In genomic region chr13:36732891-36733490, GRCm38 (mm10) we compare ENCODE assay signal across 10 mouse cellular contexts. TPM values are rescaled to one million over a fixed set of nuclear protein-coding genes. Genes with fewer than 3 reads are reported as not detected.
A peak's percentile ranks its signal among the peaks of the same experiment; 100 is the strongest.
DNase-seq lines count a peak whose midpoint lies in the region; ATAC-seq and TF ChIP-seq lines count a peak whose summit lies in the region.
"Had no signal": no experiment of that assay in that cellular context is flagged by ENCODE, and none has a peak within 500 bp of the region (broad histone marks: within the 10 kb centered on the region; RNA-seq: fewer than 3 reads in every experiment).

No protein-coding gene starts in this region.

- H3K4me2 ChIP-seq in lung, postnatal 0 days (replicated peaks; ENCODE audit: low read depth, low read length) = no peak overlapping the region
- peak overlapping the region; percentile 70 for H3K4me2 ChIP-seq in forebrain, embryonic 14.5 days (ENCODE audit: low read length)
- H3K4me2 ChIP-seq in limb, embryonic 12.5 days = peak overlapping the region; percentile 66
- peak overlapping the region; percentile 71 for H3K4me2 ChIP-seq in neural tube, embryonic 15.5 days

- peaks cover 76% of the 10 kb centered on the region for H3K27me3 ChIP-seq in lung, postnatal 0 days (replicated peaks; ENCODE audit: insufficient read depth, low read length)
- peaks cover 31% of the 10 kb centered on the region for H3K27me3 ChIP-seq in forebrain, embryonic 14.5 days (replicated peaks; ENCODE audit: control insufficient read depth, insufficient read depth, low read length)
- H3K27me3 ChIP-seq in limb, embryonic 12.5 days = peaks cover 62% of the 10 kb centered on the region
- peaks cover 38% of the 10 kb centered on the region for H3K27me3 ChIP-seq in neural tube, embryonic 15.5 days (replicated peaks)

- TF ChIP-seq CTCF in lung, postnatal 0 days (IDR thresholded peaks at IDR 0.05) = no peak

- no peak overlapping the region for H3K9ac ChIP-seq in lung, postnatal 0 days (replicated peaks; ENCODE audit: low read depth)
- peak overlapping the region; percentile 82 for H3K9ac ChIP-seq in forebrain, embryonic 14.5 days (ENCODE audit: low read length)
- no peak overlapping the region for H3K9ac ChIP-seq in limb, embryonic 12.5 days (replicated peaks)
- H3K9ac ChIP-seq in neural tube, embryonic 15.5 days (replicated peaks) = peak overlapping the region; percentile 57

- H3K36me3 ChIP-seq in lung, postnatal 0 days (ENCODE audit: insufficient read depth, low read length) = no peaks in the 10 kb centered on the region
- no peaks in the 10 kb centered on the region for H3K36me3 ChIP-seq in forebrain, embryonic 14.5 days (ENCODE audit: control insufficient read depth, insufficient read depth, low read length)
- no peaks in the 10 kb centered on the region for H3K36me3 ChIP-seq in limb, embryonic 12.5 days
- H3K36me3 ChIP-seq in neural tube, embryonic 15.5 days = no peaks in the 10 kb centered on the region

- peak; percentile 7 for DNase-seq in lung, postnatal 0 days (ENCODE audit: low spot score)
- DNase-seq in lung, postnatal 10 days = no peak
- DNase-seq in forebrain, embryonic 14.5 days (ENCODE audit: low spot score) = peak; percentile 34
- DNase-seq in spleen, postnatal 14 days (ENCODE audit: low spot score in 2 of 2) = no peak
- DNase-seq in spleen, adult 18-20 months = no peak
- DNase-seq: gastrocnemius, postnatal 10 days; kidney, postnatal 25 days had no signal

- peaks cover 21% of the 10 kb centered on the region; the same call in 1 of the 2 replicates for H3K4me1 ChIP-seq in lung, postnatal 0 days (ENCODE audit: insufficient read depth, low read depth, low read length)
- no peaks in the 10 kb centered on the region for H3K4me1 ChIP-seq in forebrain, embryonic 14.5 days (ENCODE audit: control insufficient read depth, insufficient read depth, low read length)
- H3K4me1 ChIP-seq in limb, embryonic 12.5 days (replicated peaks) = peaks cover 39% of the 10 kb centered on the region
- peaks cover 34% of the 10 kb centered on the region for H3K4me1 ChIP-seq in neural tube, embryonic 15.5 days

- H3K9me3 ChIP-seq in lung, postnatal 0 days (ENCODE audit: low read length) = no peaks in the 10 kb centered on the region
- H3K9me3 ChIP-seq in forebrain, embryonic 14.5 days (replicated peaks; ENCODE audit: control insufficient read depth, low read length) = no peaks in the 10 kb centered on the region
- H3K9me3 ChIP-seq in limb, embryonic 12.5 days = no peaks in the 10 kb centered on the region
- no peaks in the 10 kb centered on the region for H3K9me3 ChIP-seq in neural tube, embryonic 15.5 days (replicated peaks)

- TF ChIP-seq EP300 in lung, postnatal 0 days (IDR thresholded peaks at IDR 0.05) = no peak

- no peak for ATAC-seq in lung, postnatal 0 days
- ATAC-seq in forebrain, embryonic 14.5 days = no peak
- ATAC-seq in limb, embryonic 12.5 days (ENCODE audit: insufficient number of reproducible peaks, insufficient read depth, low FRiP score, low TSS enrichment, low read depth) = no peak
- no peak for ATAC-seq in neural tube, embryonic 15.5 days (ENCODE audit: low FRiP score)
- ATAC-seq: Patski had no signal

- H3K4me3 ChIP-seq in lung, postnatal 0 days (ENCODE audit: low read depth, low read length) = no peak overlapping the region
- peak overlapping the region; percentile 49 for H3K4me3 ChIP-seq in forebrain, embryonic 14.5 days (ENCODE audit: low read depth, low read length)
- H3K4me3 ChIP-seq in limb, embryonic 12.5 days (replicated peaks) = peak overlapping the region; percentile 46
- H3K4me3 ChIP-seq in neural tube, embryonic 15.5 days (replicated peaks) = peak overlapping the region; percentile 46

- no peak overlapping the region for H3K27ac ChIP-seq in lung, postnatal 0 days (ENCODE audit: low read length)
- H3K27ac ChIP-seq in forebrain, embryonic 14.5 days (ENCODE audit: low read depth, low read length) = peak overlapping the region; percentile 94
- no peak overlapping the region for H3K27ac ChIP-seq in limb, embryonic 12.5 days
- peak overlapping the region; percentile 94 for H3K27ac ChIP-seq in neural tube, embryonic 15.5 days (replicated peaks)

- WGBS in lung, postnatal 0 days = 12% methylated on average over 6 of the region's 6 CpGs
- 4% methylated on average over 6 of the region's 6 CpGs for WGBS in forebrain, embryonic 14.5 days
- WGBS in limb, embryonic 12.5 days = 6% methylated on average over 6 of the region's 6 CpGs
- WGBS in neural tube, embryonic 15.5 days = 5% methylated on average over 6 of the region's 6 CpGs

RNA-seq across cellular contexts. Expression of gene Nrn1, which starts 1.9 kb away (rescaled TPM):
- polyA plus RNA-seq in lung, postnatal 0 days (2015; fragmentation: Nextera tagmentation; extraction: Ambion mirVana) = 0.31 and 0.42 TPM in 2 replicates
- polyA plus RNA-seq in forebrain, embryonic 14.5 days (2014; fragmentation: Nextera tagmentation; extraction: Ambion mirVana) = 56.5 and 58.6 TPM in 2 replicates
- 2.9 and 3.4 TPM in 2 replicates for polyA plus RNA-seq in limb, embryonic 12.5 days (2016; fragmentation: Nextera tagmentation; extraction: Ambion mirVana)
- 59.0 and 71.6 TPM in 2 replicates for polyA plus RNA-seq in neural tube, embryonic 15.5 days (2015; fragmentation: Nextera tagmentation; extraction: Ambion mirVana)

Comparison
In these comparisons a context has a peak if more than half of its experiments do, and no peak if none do; other contexts are left out.
1. DNase-seq: peak in lung, postnatal 0 days (single experiment) and forebrain, embryonic 14.5 days (single experiment); none in lung, postnatal 10 days (single experiment), spleen, postnatal 14 days (0 of 2) and spleen, adult 18-20 months (0 of 2).
2. H3K27ac ChIP-seq: peak in forebrain, embryonic 14.5 days (single experiment) and neural tube, embryonic 15.5 days (single experiment); none in lung, postnatal 0 days (single experiment) and limb, embryonic 12.5 days (single experiment).
3. H3K9ac ChIP-seq: peak in forebrain, embryonic 14.5 days (single experiment) and neural tube, embryonic 15.5 days (single experiment); none in lung, postnatal 0 days (single experiment) and limb, embryonic 12.5 days (single experiment).
4. RNA of gene Nrn1, which starts 1.9 kb away (polyA plus RNA-seq): 59.0 to 71.6 TPM in neural tube, embryonic 15.5 days and 56.5 to 58.6 TPM in forebrain, embryonic 14.5 days; 2.9 to 3.4 TPM in limb, embryonic 12.5 days and 0.31 to 0.42 TPM in lung, postnatal 0 days; every median in the first group is over 10 times any median in the second.